Mouse (Mus musculus): ENCODE measurements around the gene Col8a1. TPM values are rescaled to one million over a fixed set of nuclear protein-coding genes. Genes with fewer than 3 reads are reported as not detected.

Gene Col8a1
- polyA plus RNA-seq (2015; fragmentation: Nextera tagmentation; extraction: Ambion mirVana) = 1.7 and 3.1 TPM in 2 replicates

GRCm38 (mm10) chr16:57754526-57755125 is at the start of gene Col8a1:
Gene Col8a1, minus strand, starts transcription at chr16:57754737.
- ATAC-seq = peak; percentile 45
- no peaks in the 10 kb centered on the region; the same call in 1 of the 2 replicates for H3K27me3 ChIP-seq (replicated peaks; ENCODE audit: control insufficient read depth, insufficient read depth, low read length)
- peak within 1 kb of the TSS; percentile 62 for H3K9ac ChIP-seq (replicated peaks; ENCODE audit: low read depth, low read length)
- H3K9me3 ChIP-seq (ENCODE audit: control insufficient read depth, low read length) = no peaks in the 10 kb centered on the region
- no peaks in the 10 kb centered on the region for H3K36me3 ChIP-seq (ENCODE audit: control insufficient read depth, insufficient read depth)
- WGBS = 4% methylated on average over 19 of the region's 19 CpGs
- peak within 1 kb of the TSS; percentile 70 for H3K4me2 ChIP-seq (ENCODE audit: low read length)
- peak within 1 kb of the TSS; percentile 44 for H3K4me3 ChIP-seq (replicated peaks; ENCODE audit: low read length)
- H3K27ac ChIP-seq (ENCODE audit: low read length) = no peak within 1 kb of the TSS
- H3K4me1 ChIP-seq (replicated peaks; ENCODE audit: control insufficient read depth, insufficient read depth, low read length) = peaks cover 11% of the 10 kb centered on the region

GRCm38 (mm10) chr16:57801886-57802285 is 47.3 kb upstream of the Col8a1 start:
- Histone ChIP-seq H3K27ac (ENCODE audit: low read length) (no peak overlapping the region), H3K9ac (replicated peaks; ENCODE audit: low read depth, low read length) (no peak overlapping the region), H3K27me3 (replicated peaks; ENCODE audit: control insufficient read depth, insufficient read depth, low read length) (no peaks in the 10 kb centered on the region), H3K4me1 (replicated peaks; ENCODE audit: control insufficient read depth, insufficient read depth, low read length) (no peaks in the 10 kb centered on the region), H3K9me3 (ENCODE audit: control insufficient read depth, low read length) (no peaks in the 10 kb centered on the region), H3K4me3 (replicated peaks; ENCODE audit: low read length) (no peak overlapping the region), H3K4me2 (ENCODE audit: low read length) (no peak overlapping the region), H3K36me3 (ENCODE audit: control insufficient read depth, insufficient read depth) (no peaks in the 10 kb centered on the region)
- 96% methylated on average over 2 of the region's 2 CpGs for whole genome bisulfite sequencing
- no peak for ATAC-seq

GRCm38 (mm10) chr16:57796321-57796720 is 41.8 kb upstream of the Col8a1 start:
- Histone ChIP-seq H3K9me3 (ENCODE audit: control insufficient read depth, low read length) (no peaks in the 10 kb centered on the region), H3K9ac (replicated peaks; ENCODE audit: low read depth, low read length) (no peak overlapping the region), H3K4me1 (replicated peaks; ENCODE audit: control insufficient read depth, insufficient read depth, low read length) (no peaks in the 10 kb centered on the region), H3K36me3 (ENCODE audit: control insufficient read depth, insufficient read depth) (no peaks in the 10 kb centered on the region), H3K27ac (ENCODE audit: low read length) (no peak overlapping the region), H3K4me2 (ENCODE audit: low read length) (no peak overlapping the region), H3K4me3 (replicated peaks; ENCODE audit: low read length) (no peak overlapping the region), H3K27me3 (replicated peaks; ENCODE audit: control insufficient read depth, insufficient read depth, low read length) (no peaks in the 10 kb centered on the region)
- ATAC-seq = no peak
- WGBS = 59% methylated on average over 6 of the region's 6 CpGs

- Histone ChIP-seq H3K27me3 (replicated peaks; ENCODE audit: control insufficient read depth, insufficient read depth, low read length) (no peaks in the 10 kb centered on the region), H3K9ac (replicated peaks; ENCODE audit: low read depth, low read length) (no peak overlapping the region), H3K4me1 (replicated peaks; ENCODE audit: control insufficient read depth, insufficient read depth, low read length) (no peaks in the 10 kb centered on the region), H3K4me3 (replicated peaks; ENCODE audit: low read length) (no peak overlapping the region), H3K36me3 (ENCODE audit: control insufficient read depth, insufficient read depth) (no peaks in the 10 kb centered on the region), H3K9me3 (ENCODE audit: control insufficient read depth, low read length) (no peaks in the 10 kb centered on the region), H3K4me2 (ENCODE audit: low read length) (no peak overlapping the region), H3K27ac (ENCODE audit: low read length) (no peak overlapping the region)
- no peak for ATAC-seq
Measured at GRCm38 (mm10) chr16:57779011-57779410, 24.5 kb upstream of the Col8a1 start.

GRCm38 (mm10) chr16:57765615-57766014 is 11.1 kb upstream of the Col8a1 start:
- WGBS = 59% methylated on average over 3 of the region's 3 CpGs
- Histone ChIP-seq H3K9ac (replicated peaks; ENCODE audit: low read depth, low read length) (no peak overlapping the region), H3K4me1 (replicated peaks; ENCODE audit: control insufficient read depth, insufficient read depth, low read length) (no peaks in the 10 kb centered on the region), H3K4me2 (ENCODE audit: low read length) (no peak overlapping the region), H3K27ac (ENCODE audit: low read length) (no peak overlapping the region), H3K27me3 (replicated peaks; ENCODE audit: control insufficient read depth, insufficient read depth, low read length) (no peaks in the 10 kb centered on the region), H3K9me3 (ENCODE audit: control insufficient read depth, low read length) (no peaks in the 10 kb centered on the region), H3K36me3 (ENCODE audit: control insufficient read depth, insufficient read depth) (no peaks in the 10 kb centered on the region), H3K4me3 (replicated peaks; ENCODE audit: low read length) (no peak overlapping the region)
- peak; percentile 74 for ATAC-seq

GRCm38 (mm10) chr16:57759862-57760261 is 5.3 kb upstream of the Col8a1 start:
- 76% methylated on average over 2 of the region's 2 CpGs for WGBS
- Histone ChIP-seq H3K36me3 (ENCODE audit: control insufficient read depth, insufficient read depth) (no peaks in the 10 kb centered on the region), H3K9ac (replicated peaks; ENCODE audit: low read depth, low read length) (no peak overlapping the region), H3K27me3 (replicated peaks; ENCODE audit: control insufficient read depth, insufficient read depth, low read length) (no peaks in the 10 kb centered on the region), H3K4me2 (ENCODE audit: low read length) (no peak overlapping the region), H3K4me3 (replicated peaks; ENCODE audit: low read length) (no peak overlapping the region), H3K27ac (ENCODE audit: low read length) (no peak overlapping the region), H3K9me3 (ENCODE audit: control insufficient read depth, low read length) (no peaks in the 10 kb centered on the region), H3K4me1 (replicated peaks; ENCODE audit: control insufficient read depth, insufficient read depth, low read length) (peaks cover 8% of the 10 kb centered on the region)
- no peak for ATAC-seq

GRCm38 (mm10) chr16:57755708-57756107 is 1.2 kb upstream of the Col8a1 start:
- WGBS = 24% methylated on average over 5 of the region's 5 CpGs
- H3K27ac ChIP-seq (ENCODE audit: low read length) = no peak overlapping the region
- no peak overlapping the region for H3K9ac ChIP-seq (replicated peaks; ENCODE audit: low read depth, low read length)
- H3K4me2 ChIP-seq (ENCODE audit: low read length) = peak overlapping the region; percentile 70
- H3K27me3 ChIP-seq (replicated peaks; ENCODE audit: control insufficient read depth, insufficient read depth, low read length) = no peaks in the 10 kb centered on the region; the same call in 1 of the 2 replicates
- no peak; the same call in 1 of the 2 replicates for ATAC-seq
- H3K4me1 ChIP-seq (replicated peaks; ENCODE audit: control insufficient read depth, insufficient read depth, low read length) = peaks cover 11% of the 10 kb centered on the region
- H3K4me3 ChIP-seq (replicated peaks; ENCODE audit: low read length) = no peak overlapping the region; the same call in 1 of the 2 replicates
- no peaks in the 10 kb centered on the region for H3K36me3 ChIP-seq (ENCODE audit: control insufficient read depth, insufficient read depth)
- no peaks in the 10 kb centered on the region for H3K9me3 ChIP-seq (ENCODE audit: control insufficient read depth, low read length)

- Histone ChIP-seq H3K27ac (ENCODE audit: low read length) (no peak overlapping the region), H3K27me3 (replicated peaks; ENCODE audit: control insufficient read depth, insufficient read depth, low read length) (no peaks in the 10 kb centered on the region; the same call in 1 of the 2 replicates), H3K9ac (replicated peaks; ENCODE audit: low read depth, low read length) (peak overlapping the region; percentile 62), H3K4me3 (replicated peaks; ENCODE audit: low read length) (peak overlapping the region; percentile 44), H3K9me3 (ENCODE audit: control insufficient read depth, low read length) (no peaks in the 10 kb centered on the region), H3K36me3 (ENCODE audit: control insufficient read depth, insufficient read depth) (no peaks in the 10 kb centered on the region), H3K4me2 (ENCODE audit: low read length) (peak overlapping the region; percentile 70), H3K4me1 (replicated peaks; ENCODE audit: control insufficient read depth, insufficient read depth, low read length) (peaks cover 11% of the 10 kb centered on the region)
- WGBS = 23% methylated on average over 12 of the region's 12 CpGs
- peak; percentile 87 for ATAC-seq
Measured at GRCm38 (mm10) chr16:57755241-57755640, 704 bp upstream of the Col8a1 start.

- Histone ChIP-seq H3K27ac (ENCODE audit: low read length) (no peak overlapping the region), H3K9me3 (ENCODE audit: control insufficient read depth, low read length) (no peaks in the 10 kb centered on the region), H3K4me2 (ENCODE audit: low read length) (no peak overlapping the region), H3K36me3 (ENCODE audit: control insufficient read depth, insufficient read depth) (no peaks in the 10 kb centered on the region), H3K4me1 (replicated peaks; ENCODE audit: control insufficient read depth, insufficient read depth, low read length) (peaks cover 11% of the 10 kb centered on the region), H3K4me3 (replicated peaks; ENCODE audit: low read length) (no peak overlapping the region), H3K27me3 (replicated peaks; ENCODE audit: control insufficient read depth, insufficient read depth, low read length) (no peaks in the 10 kb centered on the region; the same call in 1 of the 2 replicates), H3K9ac (replicated peaks; ENCODE audit: low read depth, low read length) (no peak overlapping the region)
- ATAC-seq = no peak
- 57% methylated on average over 10 of the region's 10 CpGs for WGBS
Measured at GRCm38 (mm10) chr16:57753539-57754280, 827 bp downstream of the Col8a1 start.
